Mouse (Mus musculus) kidney, adult 2 months (tissue): Measurements from ENCODE around the gene Adam10. TPM values are rescaled to one million over a fixed set of nuclear protein-coding genes. Genes with fewer than 3 reads are reported as not detected.

Source experiments
- DNase-seq: peaks from one replicate; pipeline ENCODE4 v3.0.0; 2021
- H3K27ac ChIP-seq: fragments of 200-500 bp; 2 replicates; pipeline ENCODE4 v1.5.1; 2012; ENCODE audit warnings: low read depth, low read length, control low read depth, inconsistent platforms; ENCODE audit not compliant: insufficient read depth
- H3K27me3 ChIP-seq: fragments of 200-500 bp; replicated peaks from 2 replicates; pipeline ENCODE4 v1.6.1; 2012; ENCODE audit warnings: mild to moderate bottlenecking, moderate library complexity, low read length, inconsistent platforms; ENCODE audit not compliant: control insufficient read depth, insufficient read depth
- H3K36me3 ChIP-seq: fragments of 200-500 bp; 2 replicates; pipeline ENCODE4 v1.6.1; 2012; ENCODE audit warnings: mild to moderate bottlenecking, moderate library complexity, low read length, inconsistent platforms; ENCODE audit not compliant: control insufficient read depth, insufficient read depth
- H3K4me1 ChIP-seq: fragments of 200-500 bp; 2 replicates; pipeline ENCODE4 v1.6.1; 2011; ENCODE audit warnings: low read length; ENCODE audit not compliant: control insufficient read depth, insufficient read depth
- H3K4me3 ChIP-seq: fragments of 200-500 bp; 2 replicates; pipeline ENCODE4 v1.5.1; 2011; ENCODE audit warnings: mild to moderate bottlenecking, low read depth, low read length, control low read depth; ENCODE audit not compliant: insufficient read depth
- CTCF ChIP-seq: fragments of 200-500 bp; conservative IDR thresholded peaks from 2 replicates; pipeline ENCODE4 v1.5.1; 2011; ENCODE audit warnings: low read depth, mild to moderate bottlenecking, control low read depth, low read length, moderate library complexity, mixed read lengths; ENCODE audit not compliant: insufficient read depth, insufficient read length
- POLR2A ChIP-seq: fragments of 200-500 bp; IDR thresholded peaks from one replicate; pipeline ENCODE4 v1.6.1; 2011; ENCODE audit warnings: low read depth, low read length, control low read depth
- WGBS: fragments of 180-500 bp; shearing (Covaris S2); methylation state at CpG from one replicate; pipeline ENCODE4 v1.1.7; 2018; 5-methylcytosine and 5-hydroxymethylcytosine counted together
- polyA plus RNA-seq: library from polyadenylated mRNA; depleted of rRNA; stranded (reverse); fragments of >200 nt; gene quantifications from 2 replicates; pipeline ENCODE4 v1.2.3, GENCODE M21; 2012

Adam10 gene
- polyA plus RNA-seq, 1 experiment: 14.5 TPM

DNA sequence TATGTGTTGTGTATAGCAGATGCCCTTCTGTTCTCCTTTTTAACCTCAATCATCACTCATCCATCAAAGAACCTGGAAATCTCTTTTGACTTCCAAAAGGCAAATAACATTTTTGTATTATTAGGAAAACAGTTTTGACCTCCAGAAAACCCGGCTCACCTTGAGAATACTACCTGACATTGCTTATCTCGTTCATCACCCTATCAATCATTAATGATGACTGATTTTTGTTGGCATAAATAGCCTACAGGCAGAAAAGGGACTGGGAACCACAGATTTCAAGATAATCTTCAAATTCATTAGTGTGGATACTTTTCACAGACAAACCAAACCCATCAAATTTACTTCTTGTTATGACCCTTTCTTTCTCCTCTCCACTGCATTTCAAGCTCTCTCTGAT is 24.9 kb upstream of the Adam10 start:
- DNase-seq: peak; percentile 22
- 38% methylated on average over 2 of the region's 2 CpGs for WGBS
- H3K4me1 ChIP-seq: peaks cover 18% of the 10 kb centered on the region
- no peaks in the 10 kb centered on the region for H3K36me3 ChIP-seq
- H3K27ac ChIP-seq: peak overlapping the region; percentile 45; the same call in 1 of the 2 replicates
- no peak overlapping the region for H3K4me3 ChIP-seq
- TF ChIP-seq CTCF (no peak), POLR2A (no peak)
- H3K27me3 ChIP-seq: no peaks in the 10 kb centered on the region

DNA sequence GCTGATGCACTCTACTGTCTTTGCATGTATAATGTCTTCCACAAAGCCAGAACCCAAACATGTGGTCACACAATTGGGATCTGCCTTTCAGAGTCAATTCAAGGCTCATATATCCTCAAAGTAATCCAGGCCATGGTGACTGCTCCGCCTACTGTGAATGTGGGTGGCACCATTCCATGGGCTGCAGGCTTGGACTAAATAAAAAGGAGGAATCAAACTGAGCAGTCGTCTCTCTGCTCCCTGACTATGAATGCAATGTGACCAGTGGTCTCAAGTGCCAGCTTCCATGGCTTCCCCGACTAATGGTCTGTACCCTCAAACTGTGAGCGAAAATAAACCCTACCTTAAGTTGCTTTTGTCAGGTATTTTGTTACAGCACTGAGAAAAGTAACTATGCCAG is 24.3 kb upstream of the Adam10 start:
- 62% methylated on average over 4 of the region's 4 CpGs for WGBS
- peak; percentile 20 for DNase-seq
- Histone ChIP-seq H3K27me3 (no peaks in the 10 kb centered on the region), H3K36me3 (no peaks in the 10 kb centered on the region), H3K4me1 (peaks cover 18% of the 10 kb centered on the region), H3K4me3 (no peak overlapping the region), H3K27ac (0 out of 2 replicates have a peak overlapping the region, but pooled peaks have one; percentile 57)
- no peak for TF ChIP-seq POLR2A

DNA sequence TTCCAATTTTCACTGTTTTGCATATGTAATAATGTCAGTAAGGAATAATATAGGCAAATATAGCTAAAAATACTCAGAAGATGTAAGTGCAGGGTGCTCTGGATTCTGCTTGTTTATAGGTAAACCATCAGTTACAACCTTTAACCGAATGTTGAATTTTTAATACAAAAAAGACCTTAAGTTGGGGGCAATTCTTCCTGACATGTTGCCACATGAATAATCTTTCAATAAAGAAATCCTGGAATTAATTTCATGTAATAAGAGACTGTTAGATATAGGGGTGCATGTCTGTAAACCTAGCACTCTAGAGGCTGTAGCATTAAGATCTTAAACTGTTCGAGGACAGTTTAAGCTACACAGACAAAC is 23.1 kb upstream of the Adam10 start:
- Histone ChIP-seq H3K4me1 (peaks cover 18% of the 10 kb centered on the region), H3K27ac (no peak overlapping the region), H3K4me3 (peak overlapping the region; percentile 79), H3K27me3 (no peaks in the 10 kb centered on the region), H3K36me3 (no peaks in the 10 kb centered on the region)
- WGBS: 13% methylated on average over 2 of the region's 2 CpGs
- DNase-seq: no peak
- TF ChIP-seq CTCF (no peak), POLR2A (no peak)

DNA sequence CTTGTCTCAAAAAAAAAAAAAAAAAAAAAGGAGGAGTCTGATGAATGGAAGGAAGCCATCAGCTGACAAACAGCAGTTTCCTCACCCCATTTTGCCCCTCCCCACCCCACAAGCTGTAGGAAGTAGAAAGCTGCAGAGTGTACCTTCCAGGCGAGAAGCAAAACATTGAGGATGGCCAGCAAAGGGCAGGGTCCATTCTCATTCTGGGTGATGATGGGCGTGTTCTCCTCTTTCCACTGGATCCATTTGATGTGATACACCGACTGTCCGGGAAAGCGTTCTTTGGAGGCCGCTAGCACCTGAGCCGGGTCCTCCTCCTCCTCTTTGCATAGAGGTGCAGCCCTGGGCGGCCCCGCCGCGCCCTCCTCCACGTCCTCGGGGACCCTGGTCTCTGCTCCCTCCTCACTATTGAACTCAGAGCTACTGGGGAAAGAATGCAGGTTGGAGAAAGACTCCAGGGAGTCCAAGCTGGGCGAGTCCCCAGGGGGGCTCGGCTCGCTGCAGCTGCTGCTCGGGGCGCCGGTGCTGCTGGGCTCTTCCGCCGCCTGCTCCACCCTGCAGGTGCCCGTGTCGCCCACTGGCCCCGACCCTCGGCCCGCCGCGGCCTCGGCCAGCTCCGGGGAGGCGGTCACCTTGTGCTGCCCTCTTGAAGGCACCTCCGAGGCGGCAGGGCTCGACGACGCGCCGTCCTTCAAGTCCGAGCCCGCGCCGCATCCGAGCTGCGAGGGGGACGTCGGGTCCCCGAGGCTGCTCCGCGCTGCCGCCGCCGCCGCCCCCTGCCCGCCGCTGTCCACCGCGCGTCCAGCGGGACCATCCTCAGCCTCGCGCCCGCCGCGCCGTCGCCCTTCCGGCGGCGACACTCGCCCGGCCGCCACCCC is 22.4 kb upstream of the Adam10 start, which contains the start of gene Gm10642:
Gm10642 (plus strand) TSS at position 122 of the 878 bp plus-strand sequence.
- Histone ChIP-seq H3K27ac (peak within 1 kb of the TSS; percentile 87), H3K4me1 (peaks cover 18% of the 10 kb centered on the region), H3K27me3 (no peaks in the 10 kb centered on the region), H3K36me3 (no peaks in the 10 kb centered on the region), H3K4me3 (peak within 1 kb of the TSS; percentile 79)
- WGBS: under 1% methylated on average over 70 of the region's 72 CpGs
- TF ChIP-seq CTCF: no peak
- TF ChIP-seq POLR2A: no peak
- DNase-seq: peak; percentile 90

DNA sequence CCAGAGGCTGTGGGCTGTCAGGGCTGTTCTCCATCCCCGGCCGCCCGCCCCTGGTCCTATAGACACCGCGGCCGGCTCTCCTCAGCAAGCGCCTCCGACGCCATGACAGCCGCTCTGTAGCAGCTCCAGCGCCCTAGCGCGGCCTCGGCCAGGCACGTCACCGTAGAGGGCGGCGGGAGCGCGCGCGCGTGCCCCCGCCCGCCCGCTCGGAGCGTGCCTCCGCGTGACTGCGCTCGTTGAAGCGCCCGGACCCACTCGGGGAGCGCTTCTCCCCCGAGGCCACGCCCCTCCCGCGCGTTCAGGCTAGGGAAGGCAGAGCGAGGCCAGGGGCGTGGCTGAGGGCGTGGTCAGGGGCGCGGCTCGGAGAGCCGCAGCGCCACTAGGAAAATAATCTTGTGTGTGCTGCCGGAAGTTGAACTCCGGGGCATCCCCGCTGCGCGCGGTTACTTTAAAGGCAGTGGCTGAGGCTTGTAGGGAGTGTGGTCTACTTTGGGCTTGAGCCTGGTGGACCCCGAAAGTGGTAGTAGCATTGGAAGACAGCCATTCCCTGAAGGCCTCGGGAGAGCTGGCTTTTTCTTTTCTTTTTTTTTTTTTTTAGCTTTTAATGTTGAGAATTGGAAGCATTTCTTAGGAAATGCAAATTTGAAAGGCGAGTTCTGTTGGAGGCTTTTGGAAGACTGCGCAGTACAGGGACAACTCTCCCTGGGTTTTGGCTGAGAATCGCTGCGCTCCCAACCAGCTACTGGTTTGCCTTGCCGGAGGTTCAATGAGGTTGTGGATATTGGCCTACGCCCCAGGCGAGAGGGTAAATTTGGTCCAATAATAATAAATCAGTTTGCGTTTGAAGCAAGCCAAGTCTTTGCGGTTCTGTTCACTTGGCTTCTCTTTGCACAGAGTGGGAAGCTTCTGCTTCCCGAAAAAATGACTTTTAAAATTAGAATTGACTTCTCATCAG is 21.5 kb upstream of the Adam10 start, which contains the start of gene Mindy2:
Mindy2 (minus strand) TSS at position 162 of the 955 bp plus-strand sequence.
- TF ChIP-seq POLR2A (peak; percentile 71), CTCF (no peak)
- Histone ChIP-seq H3K27me3 (no peaks in the 10 kb centered on the region), H3K4me3 (peak within 1 kb of the TSS; percentile 79), H3K36me3 (no peaks in the 10 kb centered on the region), H3K4me1 (peaks cover 15% of the 10 kb centered on the region), H3K27ac (peak within 1 kb of the TSS; percentile 87)
- under 1% methylated on average over 67 of the region's 67 CpGs for WGBS
- DNase-seq: peak; percentile 99

DNA sequence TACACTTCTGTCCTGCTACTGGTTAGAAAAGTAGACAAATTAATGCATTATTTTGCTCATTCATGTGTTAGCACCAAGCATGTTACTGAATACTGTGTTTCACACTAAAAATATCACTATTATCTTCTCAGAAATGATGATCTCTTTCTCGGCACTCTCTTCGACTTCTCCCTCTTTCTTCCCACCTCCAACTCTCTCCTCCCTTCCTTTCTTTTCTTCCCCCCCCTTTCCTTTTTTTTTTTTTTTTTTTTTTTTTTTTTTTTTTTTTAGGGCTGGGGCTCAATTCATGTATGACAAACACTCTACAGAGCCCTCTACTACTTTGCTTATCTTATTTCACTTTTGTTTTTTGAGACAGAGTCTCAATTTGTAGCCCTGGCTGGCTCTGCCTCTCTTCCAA is 20.5 kb upstream of the Adam10 start:
- Histone ChIP-seq H3K27me3 (no peaks in the 10 kb centered on the region), H3K4me3 (no peak overlapping the region), H3K27ac (no peak overlapping the region), H3K4me1 (peaks cover 10% of the 10 kb centered on the region), H3K36me3 (no peaks in the 10 kb centered on the region)
- DNase-seq: no peak
- TF ChIP-seq POLR2A: no peak
- TF ChIP-seq CTCF: no peak
- 60% methylated on average over 2 of the region's 2 CpGs for WGBS
